15 mouse cellular contexts compared by ENCODE assay signal in the genomic region with DNA sequence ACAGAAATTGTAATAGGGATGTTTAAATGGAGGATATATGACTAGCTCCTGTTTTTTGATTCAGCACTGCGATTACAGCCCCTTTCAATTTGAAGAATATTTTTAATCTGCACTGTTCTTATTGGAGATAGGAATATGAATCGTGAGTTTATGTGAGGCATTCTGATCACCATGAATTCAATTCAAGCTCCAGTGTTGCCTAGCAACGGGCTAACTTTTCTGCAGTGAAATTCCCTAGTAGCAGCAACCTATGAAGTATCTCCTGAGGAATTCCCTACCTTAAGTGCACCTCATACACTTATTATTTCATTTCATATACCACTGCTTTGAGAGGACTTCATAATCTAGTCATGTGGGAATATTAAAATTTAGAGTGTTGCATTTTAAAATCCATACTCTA.
DNase-seq lines count a peak whose midpoint lies in the region; ATAC-seq and TF ChIP-seq lines count a peak whose summit lies in the region.
"Had no signal": no experiment of that assay in that cellular context is flagged by ENCODE, and none has a peak within 500 bp of the region (broad histone marks: within the 10 kb centered on the region; RNA-seq: fewer than 3 reads in every experiment).

No protein-coding gene starts in this region.

- no peak for ATAC-seq in activated CD4-positive, CD25-positive, alpha-beta regulatory T cell, adult 4 months

- no peak overlapping the region for H3K4me3 ChIP-seq in layer of hippocampus, adult 2 months
- H3K4me3 ChIP-seq: embryonic facial prominence, embryonic 12.5 days; heart, embryonic 13.5 days; liver, embryonic 13.5 days had no signal

- TF ChIP-seq CTCF in layer of hippocampus, adult 2 months (conservative IDR thresholded peaks at IDR 0.05): no peak

- DNase-seq in embryo, embryonic 10.5 days (ENCODE audit: low spot score): peak; percentile 2
- no peak for DNase-seq in embryo, embryonic 11 days
- DNase-seq in layer of hippocampus, adult 2 months (ENCODE audit: low spot score in 2 of 2): peak; percentile 11 to 18
- no peak for DNase-seq in layer of hippocampus, adult 11-12 months (ENCODE audit: low spot score)
- DNase-seq in brain, adult 2 months (ENCODE audit: low read depth, low spot score): peak; percentile 73
- DNase-seq in retina, postnatal 1 day: peak; percentile 17
- no peak for DNase-seq in gastrocnemius, postnatal 14 days
- DNase-seq: cerebellum, adult 9-10 months; gastrocnemius, postnatal 36 days; kidney, adult 18-20 months; liver, embryonic 13.5 days; thymus, postnatal 25 days had no signal

- intact Hi-C loops in gastrocnemius, postnatal 14 days (cut with DNase I; ENCODE audit: low total_unique reads): no loop called here

- no peak overlapping the region for H3K27ac ChIP-seq in layer of hippocampus, adult 2 months
- H3K27ac ChIP-seq: embryonic facial prominence, embryonic 12.5 days; heart, embryonic 13.5 days; liver, embryonic 13.5 days had no signal

Comparison
In these comparisons a context has a peak if more than half of its experiments do, and no peak if none do; other contexts are left out.
1. DNase-seq: peak in embryo, embryonic 10.5 days (single experiment), layer of hippocampus, adult 2 months (2 of 2), brain, adult 2 months (single experiment) and retina, postnatal 1 day (single experiment); none in embryo, embryonic 11 days (single experiment), layer of hippocampus, adult 11-12 months (single experiment) and gastrocnemius, postnatal 14 days (single experiment).